ENCODE assay signal across 8 mouse cellular contexts in the genomic region with DNA sequence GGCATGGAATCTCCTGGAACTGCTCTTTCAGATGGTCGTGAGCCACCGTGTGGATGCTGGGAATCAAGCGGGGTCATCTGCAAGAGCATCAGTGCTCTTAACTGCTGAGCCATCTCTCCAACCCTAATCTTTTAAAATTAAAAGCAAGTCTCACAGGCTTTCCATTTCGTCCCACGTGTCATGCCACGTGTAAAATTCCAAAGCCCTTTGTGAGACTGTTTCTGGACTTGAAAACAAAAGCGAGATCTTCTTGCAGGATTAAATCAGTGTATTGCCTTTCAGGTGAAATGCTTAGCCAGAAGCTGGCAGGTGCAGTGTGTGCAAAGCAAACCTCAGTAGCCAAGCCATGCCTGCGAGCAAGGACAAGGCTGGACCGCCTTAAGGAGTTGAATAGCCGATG. TPM values are rescaled to one million over a fixed set of nuclear protein-coding genes. Genes with fewer than 3 reads are reported as not detected.
DNase-seq lines count a peak whose midpoint lies in the region; ATAC-seq and TF ChIP-seq lines count a peak whose summit lies in the region.

No protein-coding gene starts in this region.

- no peak for ATAC-seq in heart, embryonic 12.5 days (ENCODE audit: insufficient number of reproducible peaks, low FRiP score)
- ATAC-seq in forebrain, embryonic 13.5 days: no peak
- no peak for ATAC-seq in liver, postnatal 0 days

- H3K27ac ChIP-seq in heart, embryonic 12.5 days (ENCODE audit: poor library complexity, severe bottlenecking): peak overlapping the region; percentile 68
- peak overlapping the region; percentile 56 for H3K27ac ChIP-seq in ES-Bruce4 (ENCODE audit: insufficient read depth, low read length)
- peak overlapping the region; percentile 88 for H3K27ac ChIP-seq in forebrain, embryonic 13.5 days
- peak overlapping the region; percentile 84 for H3K27ac ChIP-seq in liver, postnatal 0 days (ENCODE audit: low read depth)

- H3K9me3 ChIP-seq in heart, embryonic 12.5 days (replicated peaks): no peaks in the 10 kb centered on the region
- H3K9me3 ChIP-seq in ES-Bruce4 (replicated peaks; ENCODE audit: control insufficient read depth, insufficient read depth, low read length, poor library complexity, severe bottlenecking): no peaks in the 10 kb centered on the region
- no peaks in the 10 kb centered on the region for H3K9me3 ChIP-seq in forebrain, embryonic 13.5 days (replicated peaks)
- no peaks in the 10 kb centered on the region for H3K9me3 ChIP-seq in liver, postnatal 0 days (ENCODE audit: low read length)

- peak overlapping the region; percentile 67 for H3K9ac ChIP-seq in heart, embryonic 12.5 days
- peak overlapping the region; percentile 52 for H3K9ac ChIP-seq in ES-Bruce4 (ENCODE audit: low read depth, poor library complexity, severe bottlenecking)
- H3K9ac ChIP-seq in forebrain, embryonic 13.5 days: peak overlapping the region; percentile 67
- peak overlapping the region; percentile 73 for H3K9ac ChIP-seq in liver, postnatal 0 days (replicated peaks)

- TF ChIP-seq EP300 in ES-Bruce4 (IDR thresholded peaks at IDR 0.05; ENCODE audit: insufficient read depth, low read depth, low read length): no peak
- TF ChIP-seq EP300 in liver, postnatal 0 days (IDR thresholded peaks at IDR 0.05; ENCODE audit: low read depth): no peak

- peaks cover 9% of the 10 kb centered on the region for H3K4me1 ChIP-seq in heart, embryonic 12.5 days (replicated peaks)
- H3K4me1 ChIP-seq in ES-Bruce4 (ENCODE audit: control insufficient read depth, insufficient read depth, low read length): peaks cover 2% of the 10 kb centered on the region
- peaks cover 21% of the 10 kb centered on the region for H3K4me1 ChIP-seq in forebrain, embryonic 13.5 days
- peaks cover 5% of the 10 kb centered on the region for H3K4me1 ChIP-seq in liver, postnatal 0 days (ENCODE audit: insufficient read depth)

- H3K4me2 ChIP-seq in heart, embryonic 12.5 days: peak overlapping the region; percentile 78
- peak overlapping the region; percentile 82 for H3K4me2 ChIP-seq in forebrain, embryonic 13.5 days
- peak overlapping the region; percentile 86 for H3K4me2 ChIP-seq in liver, postnatal 0 days (ENCODE audit: low read depth, low read length)

- no peak for DNase-seq in heart, adult 18-20 months
- DNase-seq in liver, postnatal 0 days: no peak
- no peak for DNase-seq in urinary bladder, adult 18-20 months (ENCODE audit: low spot score in 2 of 2)
- DNase-seq in T-cell, adult 2 months (ENCODE audit: low spot score): no peak
- DNase-seq in cerebellum, adult 18-20 months: no peak

- no peak for TF ChIP-seq CTCF in ES-Bruce4 (IDR thresholded peaks at IDR 0.05; ENCODE audit: low read depth, low read length)
- TF ChIP-seq CTCF in liver, postnatal 0 days (IDR thresholded peaks at IDR 0.05; ENCODE audit: low read depth): no peak

- peak overlapping the region; percentile 75 for H3K4me3 ChIP-seq in heart, embryonic 12.5 days
- H3K4me3 ChIP-seq in ES-Bruce4 (ENCODE audit: low read depth, low read length): peak overlapping the region; percentile 80
- H3K4me3 ChIP-seq in forebrain, embryonic 13.5 days: peak overlapping the region; percentile 76
- peak overlapping the region; percentile 72 for H3K4me3 ChIP-seq in liver, postnatal 0 days (ENCODE audit: low read depth, low read length)

- H3K27me3 ChIP-seq in heart, embryonic 12.5 days (replicated peaks): no peaks in the 10 kb centered on the region
- H3K27me3 ChIP-seq in ES-Bruce4 (ENCODE audit: control insufficient read depth, insufficient read depth, low read length, poor library complexity, severe bottlenecking): no peaks in the 10 kb centered on the region
- no peaks in the 10 kb centered on the region for H3K27me3 ChIP-seq in forebrain, embryonic 13.5 days
- no peaks in the 10 kb centered on the region for H3K27me3 ChIP-seq in liver, postnatal 0 days (ENCODE audit: insufficient read depth, low read length)

- no peaks in the 10 kb centered on the region for H3K36me3 ChIP-seq in heart, embryonic 12.5 days
- no peaks in the 10 kb centered on the region for H3K36me3 ChIP-seq in ES-Bruce4 (ENCODE audit: control insufficient read depth, insufficient read depth, low read length, poor library complexity, severe bottlenecking)
- peaks cover 7% of the 10 kb centered on the region; the same call in 1 of the 2 replicates for H3K36me3 ChIP-seq in forebrain, embryonic 13.5 days (ENCODE audit: poor library complexity, severe bottlenecking)
- no peaks in the 10 kb centered on the region; the same call in 1 of the 2 replicates for H3K36me3 ChIP-seq in liver, postnatal 0 days (replicated peaks; ENCODE audit: insufficient read depth, low read length)

- TF ChIP-seq POLR2A in ES-Bruce4 (IDR thresholded peaks at IDR 0.05; ENCODE audit: insufficient read depth, low read length): no peak

- WGBS in heart, embryonic 12.5 days: 41% methylated on average over 10 of the region's 10 CpGs
- WGBS in forebrain, embryonic 13.5 days: 36% methylated on average over 10 of the region's 10 CpGs
- 35% methylated on average over 10 of the region's 10 CpGs for WGBS in liver, postnatal 0 days (ENCODE audit: insufficient replicate concordance)

RNA-seq across cellular contexts. Expression of gene 1810055G02Rik, which starts 0.5 kb away (rescaled TPM):
- 25.7 and 26.7 TPM in 2 replicates for polyA plus RNA-seq in heart, embryonic 12.5 days (2016; fragmentation: Nextera tagmentation; extraction: Ambion mirVana)
- total RNA-seq in heart, adult 18-20 months (2021): 1 to 10 TPM; 5.5 to 8.3 TPM
- 30.7 and 31.8 TPM in 2 replicates for polyA plus RNA-seq in ES-Bruce4 (2011; ENCODE audit: insufficient read depth, insufficient read length, low read depth, missing spikeins)
- polyA plus RNA-seq in forebrain, embryonic 13.5 days (2015; fragmentation: Nextera tagmentation; extraction: Ambion mirVana): 27.8 and 32.6 TPM in 2 replicates
- polyA plus RNA-seq in liver, postnatal 0 days (2015; fragmentation: Nextera tagmentation; extraction: Ambion mirVana): 48.2 and 52.7 TPM in 2 replicates

RNA-seq across cellular contexts. Expression of gene Lrp5, which starts 21.2 kb away (rescaled TPM):
- polyA plus RNA-seq in heart, embryonic 12.5 days (2016; fragmentation: Nextera tagmentation; extraction: Ambion mirVana): 3.3 and 4.2 TPM in 2 replicates
- 10 to 100 TPM; 46.5 to 49.3 TPM for total RNA-seq in heart, adult 18-20 months (2021)
- polyA plus RNA-seq in ES-Bruce4 (2011; ENCODE audit: insufficient read depth, insufficient read length, low read depth, missing spikeins): 38.6 and 40.2 TPM in 2 replicates
- polyA plus RNA-seq in forebrain, embryonic 13.5 days (2015; fragmentation: Nextera tagmentation; extraction: Ambion mirVana): 2.0 and 2.2 TPM in 2 replicates
- 2.7 and 3.6 TPM in 2 replicates for polyA plus RNA-seq in liver, postnatal 0 days (2015; fragmentation: Nextera tagmentation; extraction: Ambion mirVana)

RNA-seq across cellular contexts. Expression of gene Kmt5b, which starts 59.7 kb away (rescaled TPM):
- polyA plus RNA-seq in heart, embryonic 12.5 days (2016; fragmentation: Nextera tagmentation; extraction: Ambion mirVana): 29.3 and 32.9 TPM in 2 replicates
- total RNA-seq in heart, adult 18-20 months (2021): 10 to 100 TPM; 27.2 to 29.3 TPM
- 34.6 and 39.4 TPM in 2 replicates for polyA plus RNA-seq in ES-Bruce4 (2011; ENCODE audit: insufficient read depth, insufficient read length, low read depth, missing spikeins)
- polyA plus RNA-seq in forebrain, embryonic 13.5 days (2015; fragmentation: Nextera tagmentation; extraction: Ambion mirVana): 43.3 and 52.7 TPM in 2 replicates
- 4.7 and 6.2 TPM in 2 replicates for polyA plus RNA-seq in liver, postnatal 0 days (2015; fragmentation: Nextera tagmentation; extraction: Ambion mirVana)
